Mouse (Mus musculus): ENCODE measurements around the gene Klk1b24. TPM values are rescaled to one million over a fixed set of nuclear protein-coding genes. Genes with fewer than 3 reads are reported as not detected.

The Klk1b24 gene
- polyA plus RNA-seq, 1 experiment, result not detected

- TF ChIP-seq POLR2A (IDR thresholded peaks at IDR 0.05; ENCODE audit: borderline replicate concordance, low read depth, low read length) (no peak), CTCF (IDR thresholded peaks at IDR 0.05; ENCODE audit: low read depth, low read length) (no peak)
- Histone ChIP-seq H3K4me3 (ENCODE audit: insufficient read depth, low read length) (no peak within 1 kb of the TSS), H3K4me1 (ENCODE audit: control insufficient read depth, insufficient read depth, low read length) (peaks cover 2% of the 10 kb centered on the region; the same call in 1 of the 2 replicates), H3K27ac (ENCODE audit: insufficient read depth, low read depth, low read length) (no peak within 1 kb of the TSS)
Measured at GRCm38 (mm10) chr7:44235909-44236308, 47.9 kb downstream of the Klk1b24 start, which contains the start of gene Gm36864. Gene Gm36864 (plus strand): TSS chr7:44236177.

- H3K27ac ChIP-seq (ENCODE audit: insufficient read depth, low read depth, low read length), result no peak overlapping the region
- no peak overlapping the region for H3K4me3 ChIP-seq (ENCODE audit: insufficient read depth, low read length)
- TF ChIP-seq CTCF (IDR thresholded peaks at IDR 0.05; ENCODE audit: low read depth, low read length), result no peak
- no peak for TF ChIP-seq POLR2A (IDR thresholded peaks at IDR 0.05; ENCODE audit: borderline replicate concordance, low read depth, low read length)
- H3K4me1 ChIP-seq (ENCODE audit: control insufficient read depth, insufficient read depth, low read length), result peaks cover 2% of the 10 kb centered on the region; the same call in 1 of the 2 replicates
Measured at GRCm38 (mm10) chr7:44239913-44240312, 51.9 kb downstream of the Klk1b24 start.

- no peak for TF ChIP-seq CTCF (IDR thresholded peaks at IDR 0.05; ENCODE audit: low read depth, low read length)
- no peak for TF ChIP-seq POLR2A (IDR thresholded peaks at IDR 0.05; ENCODE audit: borderline replicate concordance, low read depth, low read length)
- H3K4me3 ChIP-seq (ENCODE audit: insufficient read depth, low read length), result no peak overlapping the region
Measured at GRCm38 (mm10) chr7:44240712-44241111, 52.7 kb downstream of the Klk1b24 start.

GRCm38 (mm10) chr7:44241163-44241562 lies 53.1 kb downstream of the Klk1b24 start:
- Histone ChIP-seq H3K4me1 (ENCODE audit: control insufficient read depth, insufficient read depth, low read length) (peaks cover 7% of the 10 kb centered on the region), H3K27ac (ENCODE audit: insufficient read depth, low read depth, low read length) (no peak overlapping the region), H3K4me3 (ENCODE audit: insufficient read depth, low read length) (no peak overlapping the region)
- TF ChIP-seq POLR2A (IDR thresholded peaks at IDR 0.05; ENCODE audit: borderline replicate concordance, low read depth, low read length) (no peak), CTCF (IDR thresholded peaks at IDR 0.05; ENCODE audit: low read depth, low read length) (no peak)

More at GRCm38 (mm10) chr7:44240712-44241111, 52.7 kb downstream of the Klk1b24 start:
- Histone ChIP-seq H3K4me1 (ENCODE audit: control insufficient read depth, insufficient read depth, low read length) (peaks cover 7% of the 10 kb centered on the region), H3K27ac (ENCODE audit: insufficient read depth, low read depth, low read length) (no peak overlapping the region)

Other genes with a start within 250 kb of the Klk1b24 start
- not detected in 2 replicates for gene Klk1b8, start 237.6 kb upstream of the Klk1b24 start, polyA plus RNA-seq (2012; ENCODE audit: insufficient read depth, insufficient read length, missing spikeins)
- not detected in 2 replicates for gene Klk1b1, start 221.5 kb upstream of the Klk1b24 start, polyA plus RNA-seq (2012; ENCODE audit: insufficient read depth, insufficient read length, missing spikeins)
- not detected in 2 replicates for gene Klk1b9, start 212.2 kb upstream of the Klk1b24 start, polyA plus RNA-seq (2012; ENCODE audit: insufficient read depth, insufficient read length, missing spikeins)
- gene Klk1b11, start 192.4 kb upstream of the Klk1b24 start, polyA plus RNA-seq (2012; ENCODE audit: insufficient read depth, insufficient read length, missing spikeins), result 1.4 and 2.8 TPM in 2 replicates
- gene Klk1b26, start 176.1 kb upstream of the Klk1b24 start, polyA plus RNA-seq (2012; ENCODE audit: insufficient read depth, insufficient read length, missing spikeins), result not detected in 2 replicates
- gene Klk1b27, start 135.9 kb upstream of the Klk1b24 start, polyA plus RNA-seq (2012; ENCODE audit: insufficient read depth, insufficient read length, missing spikeins), result not detected in 2 replicates
- not detected in 2 replicates for gene Klk1b21, start 85.9 kb upstream of the Klk1b24 start, polyA plus RNA-seq (2012; ENCODE audit: insufficient read depth, insufficient read length, missing spikeins)
- gene Klk1b22, start 75.6 kb upstream of the Klk1b24 start, polyA plus RNA-seq (2012; ENCODE audit: insufficient read depth, insufficient read length, missing spikeins), result not detected in 2 replicates
- gene Klk1b16, start 51.5 kb upstream of the Klk1b24 start, polyA plus RNA-seq (2012; ENCODE audit: insufficient read depth, insufficient read length, missing spikeins), result not detected in 2 replicates
- gene Klk1b3, start 10.0 kb downstream of the Klk1b24 start, polyA plus RNA-seq (2012; ENCODE audit: insufficient read depth, insufficient read length, missing spikeins), result not detected in 2 replicates
- gene Klk1b4, start 19.2 kb downstream of the Klk1b24 start, polyA plus RNA-seq (2012; ENCODE audit: insufficient read depth, insufficient read length, missing spikeins), result not detected in 2 replicates
- gene Klk1b5, start 27.7 kb downstream of the Klk1b24 start, polyA plus RNA-seq (2012; ENCODE audit: insufficient read depth, insufficient read length, missing spikeins), result not detected in 2 replicates
- gene Klk1, start 37.1 kb downstream of the Klk1b24 start, polyA plus RNA-seq (2012; ENCODE audit: insufficient read depth, insufficient read length, missing spikeins), result not detected in 2 replicates
- not detected in 2 replicates for gene Gm36864, start 47.9 kb downstream of the Klk1b24 start, polyA plus RNA-seq (2012; ENCODE audit: insufficient read depth, insufficient read length, missing spikeins)
- 1.0 and 1.6 TPM in 2 replicates for gene 1700028J19Rik, start 58.5 kb downstream of the Klk1b24 start, polyA plus RNA-seq (2012; ENCODE audit: insufficient read depth, insufficient read length, missing spikeins)
- gene 2410002F23Rik, start 58.5 kb downstream of the Klk1b24 start, polyA plus RNA-seq (2012; ENCODE audit: insufficient read depth, insufficient read length, missing spikeins), result 18.4 and 21.7 TPM in 2 replicates
- not detected in 2 replicates for gene Acp4, start 69.1 kb downstream of the Klk1b24 start, polyA plus RNA-seq (2012; ENCODE audit: insufficient read depth, insufficient read length, missing spikeins)
- not detected in 2 replicates for gene Gm15517, start 73.2 kb downstream of the Klk1b24 start, polyA plus RNA-seq (2012; ENCODE audit: insufficient read depth, insufficient read length, missing spikeins)
- 0.19 TPM in 1 of 2 replicates, not detected in the other for gene Clec11a, start 118.7 kb downstream of the Klk1b24 start, polyA plus RNA-seq (2012; ENCODE audit: insufficient read depth, insufficient read length, missing spikeins)
- gene Shank1, start 122.0 kb downstream of the Klk1b24 start, polyA plus RNA-seq (2012; ENCODE audit: insufficient read depth, insufficient read length, missing spikeins), result not detected in 2 replicates
- 0.62 and 0.89 TPM in 2 replicates for gene Syt3, start 195.9 kb downstream of the Klk1b24 start, polyA plus RNA-seq (2012; ENCODE audit: insufficient read depth, insufficient read length, missing spikeins)
- 1.2 TPM in 1 of 2 replicates, not detected in the other for gene 1700008O03Rik, start 197.6 kb downstream of the Klk1b24 start, polyA plus RNA-seq (2012; ENCODE audit: insufficient read depth, insufficient read length, missing spikeins)
- not detected in 2 replicates for gene Lrrc4b, start 240.8 kb downstream of the Klk1b24 start, polyA plus RNA-seq (2012; ENCODE audit: insufficient read depth, insufficient read length, missing spikeins)

All from bone marrow macrophage, adult 2 months (primary cell).